Mouse (Mus musculus) gastrocnemius, postnatal 14 days (tissue): ENCODE data around the gene A530064D06Rik. TPM values are rescaled to one million over a fixed set of nuclear protein-coding genes. Genes with fewer than 3 reads are reported as not detected.
"Not testable (repeated sequence)": the region's sequence is repeated elsewhere in the genome, so short reads cannot be mapped to it uniquely, and the experiment has no call there.

Source experiments
- DNase-seq: peaks from one replicate; pipeline ENCODE4 v3.0.0; 2021; ENCODE audit warnings: mixed read lengths
- intact Hi-C: fragments of 180-260 bp; cut with DNase I; formaldehyde crosslinking; loops from one replicate; pipeline ENCODE4 v1.15.1; 2025; ENCODE audit warnings: low total_unique reads
- long read RNA-seq, 2 experiments: library from polyadenylated mRNA; stranded (forward); transcript quantifications; one replicate each; pipeline ENCODE4 v2.0.0; 2021
- total RNA-seq, 2 experiments: library from RNA; stranded (reverse); gene quantifications; 2 replicates each; pipeline ENCODE4 v1.2.3; 2021

Gene A530064D06Rik
- total RNA-seq = not detected
- long read RNA-seq, experiment 1 = 0 reads
- long read RNA-seq, experiment 2 = 0 reads

DNA sequence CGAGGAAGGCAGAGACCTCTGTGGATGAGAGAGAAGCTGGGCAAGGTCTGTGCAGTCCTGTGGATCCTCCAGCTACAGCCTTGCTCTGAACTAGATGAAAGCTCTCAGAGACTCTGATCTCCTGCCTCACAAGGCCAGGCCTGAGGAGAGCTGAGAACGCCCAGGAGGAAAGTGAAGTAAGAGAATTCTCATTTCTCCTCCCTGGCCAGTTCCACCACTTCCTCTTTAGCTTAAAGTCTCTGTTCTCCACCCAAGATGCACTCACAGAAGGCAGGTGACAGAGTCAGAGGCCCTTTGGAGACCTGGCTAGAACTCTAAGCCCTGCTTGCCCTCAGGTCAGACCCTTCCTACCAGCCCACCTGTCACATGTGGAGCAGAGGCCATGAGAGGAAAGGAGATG lies at the start of gene A530064D06Rik:
TSS of gene A530064D06Rik (minus strand) at position 173 of the 400 bp plus-strand sequence.
- intact Hi-C loops, DNase-seq: not testable (repeated sequence)

DNA sequence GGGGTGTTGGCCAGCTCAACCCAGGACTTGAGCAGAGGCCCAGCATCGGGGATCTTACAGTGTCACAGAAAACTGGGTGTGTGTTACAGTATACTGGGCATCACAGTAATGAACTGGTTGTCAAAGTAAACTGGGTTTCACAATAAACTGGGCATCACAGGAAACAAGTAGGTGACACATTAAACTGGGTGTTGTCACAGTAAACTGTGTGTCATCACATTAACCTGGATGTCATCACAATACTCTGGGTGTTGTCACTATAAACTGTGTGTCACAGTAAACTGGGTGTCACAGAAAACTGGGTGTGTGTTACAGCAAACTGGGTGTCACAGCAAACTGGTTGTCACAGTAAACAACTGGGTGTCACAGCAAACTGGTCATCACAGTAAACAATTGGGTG lies 48.4 kb upstream of the A530064D06Rik start:
- intact Hi-C loops = no loop called here
- DNase-seq = no peak

DNA sequence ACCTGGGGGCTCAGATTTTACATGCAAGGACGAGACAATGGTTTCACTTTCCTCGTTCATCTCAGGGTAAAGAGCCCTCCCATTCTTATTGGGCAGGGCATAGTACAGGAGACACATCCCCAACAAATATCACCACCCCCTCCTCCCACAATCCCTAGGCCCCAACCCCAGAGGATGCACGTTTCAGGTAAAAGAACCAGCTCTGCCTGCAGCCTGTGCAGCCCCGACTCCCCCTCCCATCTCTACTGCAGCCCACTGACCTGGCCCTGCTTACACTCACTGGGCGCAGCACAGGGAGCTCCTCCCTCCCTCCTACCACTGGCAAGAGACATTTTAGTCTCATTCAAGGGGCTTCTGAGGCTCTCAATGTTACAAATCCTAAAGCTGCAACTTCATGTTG lies 46.4 kb upstream of the A530064D06Rik start:
- DNase-seq = no peak
- intact Hi-C loops = no loop called here

- no peak for DNase-seq
- intact Hi-C loops = no loop called here
Observed at GRCm38 (mm10) chr17:48212596-48212995, 45.5 kb upstream of the A530064D06Rik start.

- intact Hi-C loops = no loop called here
Observed at GRCm38 (mm10) chr17:48203086-48203485, 36.0 kb upstream of the A530064D06Rik start.

DNA sequence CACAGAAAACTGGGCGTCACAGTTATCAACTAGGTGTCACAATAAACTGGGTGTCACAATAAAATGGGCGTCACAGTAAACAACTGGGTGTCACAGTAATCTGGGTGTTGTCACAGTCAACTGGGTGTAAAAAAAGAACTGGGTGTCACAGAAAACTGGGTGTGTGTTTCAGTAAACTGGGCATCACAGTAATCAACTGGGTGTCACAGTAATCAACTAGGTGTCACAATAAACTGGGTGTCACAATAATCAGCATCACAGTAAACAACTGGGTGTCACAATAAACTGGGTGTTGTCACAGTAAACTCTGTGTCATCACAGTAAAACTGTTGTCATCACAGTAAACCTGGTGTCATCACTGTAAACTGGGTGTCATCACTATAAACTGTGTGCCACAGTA lies 25.3 kb upstream of the A530064D06Rik start:
- DNase-seq = no peak
- intact Hi-C loops = no loop called here

More at GRCm38 (mm10) chr17:48203086-48203485, 36.0 kb upstream of the A530064D06Rik start:
- DNase-seq = no peak

DNA sequence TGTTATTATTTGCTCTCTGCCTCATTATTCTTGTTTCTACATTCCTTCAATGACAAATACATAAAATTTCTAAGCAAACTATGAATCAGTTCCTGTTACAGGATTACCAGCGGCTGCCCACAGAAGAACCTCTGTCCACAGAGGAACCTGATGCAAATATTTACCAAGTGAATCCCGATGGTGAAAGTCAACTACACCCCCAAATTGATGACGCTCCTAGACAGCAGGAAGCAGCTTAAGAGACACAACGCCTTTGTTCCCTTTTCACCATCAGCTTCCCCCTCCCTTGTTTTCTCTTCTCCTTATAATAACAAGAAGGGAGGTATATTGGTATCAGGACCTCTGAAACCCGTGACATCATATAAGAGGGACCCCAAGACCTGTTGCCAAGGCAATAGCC lies 18.2 kb upstream of the A530064D06Rik start:
- DNase-seq = no peak
- intact Hi-C loops = no loop called here

- no peak for DNase-seq
Observed at GRCm38 (mm10) chr17:48157382-48158076, 9.5 kb downstream of the A530064D06Rik start.

DNA sequence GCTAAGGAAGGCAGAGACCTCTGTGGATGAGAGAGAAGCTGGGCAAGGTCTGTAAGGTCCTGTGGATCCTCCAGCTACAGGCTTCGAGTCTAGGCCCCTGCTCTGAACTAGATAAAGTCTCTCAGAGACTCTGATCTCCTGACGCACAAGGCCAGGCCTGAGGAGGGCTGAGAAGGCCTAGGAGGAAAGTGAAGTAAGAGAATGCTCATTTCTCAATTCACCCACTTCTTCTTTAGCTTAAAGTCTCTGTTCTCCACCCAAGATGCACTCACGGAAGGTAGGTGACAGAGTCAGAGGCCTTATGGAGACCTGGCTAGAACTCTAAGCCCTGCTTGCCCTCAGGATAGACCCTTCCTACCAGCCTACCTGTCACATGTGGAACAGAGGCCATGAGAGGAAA lies 21.0 kb downstream of the A530064D06Rik start, which contains the start of gene 9830107B12Rik:
TSS of gene 9830107B12Rik (minus strand) at position 149 of the 400 bp plus-strand sequence.
- intact Hi-C loops = no loop called here
- no peak for DNase-seq

More at GRCm38 (mm10) chr17:48157382-48158076, 9.5 kb downstream of the A530064D06Rik start:
- intact Hi-C loops = no loop called here

DNA sequence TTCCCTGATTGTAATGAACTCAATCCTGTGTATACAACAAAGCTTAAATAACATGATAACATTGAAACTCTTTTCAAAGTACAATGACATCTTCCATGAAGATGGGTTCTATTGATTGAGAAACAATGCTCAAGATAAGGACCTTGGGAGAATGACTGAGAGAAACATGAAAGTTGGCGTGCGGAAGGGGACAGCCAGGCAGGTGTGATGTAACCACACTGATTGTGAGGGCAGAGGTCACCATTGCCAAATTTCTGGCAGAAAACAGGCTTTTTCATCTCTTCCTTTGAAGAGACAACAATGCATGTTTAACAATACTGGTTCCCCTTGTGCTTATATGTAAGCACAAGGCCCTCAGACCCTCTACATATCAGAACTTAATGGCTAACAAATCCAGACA lies 34.3 kb downstream of the A530064D06Rik start:
- intact Hi-C loops = no loop called here
- DNase-seq = no peak

- no peak for DNase-seq
Observed at GRCm38 (mm10) chr17:48120456-48120855, 46.6 kb downstream of the A530064D06Rik start.

DNA sequence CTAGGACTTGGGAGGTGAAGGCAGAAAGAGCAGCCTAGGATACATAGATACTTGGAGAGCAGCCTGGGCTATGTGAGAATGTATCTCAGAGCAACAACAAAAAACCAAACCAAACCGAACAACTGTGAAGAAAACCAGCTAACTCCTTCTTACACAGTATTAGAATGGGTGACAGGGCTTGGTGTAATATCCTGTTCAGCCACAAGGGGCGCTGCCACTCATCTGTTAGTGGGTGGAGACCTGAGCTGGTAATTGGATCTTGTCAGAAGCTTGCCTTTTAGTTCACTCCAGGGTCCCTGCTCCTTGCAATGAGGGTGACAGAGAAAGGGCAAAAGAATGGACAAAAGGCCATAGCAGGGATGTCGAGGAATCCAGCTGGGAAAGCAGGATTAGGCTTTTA lies 47.4 kb downstream of the A530064D06Rik start:
- DNase-seq = peak; percentile 70
- intact Hi-C loops = no loop called here

More at GRCm38 (mm10) chr17:48120456-48120855, 46.6 kb downstream of the A530064D06Rik start:
- intact Hi-C loops = no loop called here

GRCm38 (mm10) chr17:48118570-48118969 lies 48.5 kb downstream of the A530064D06Rik start:
- intact Hi-C loops = no loop called here
- no peak for DNase-seq

DNA sequence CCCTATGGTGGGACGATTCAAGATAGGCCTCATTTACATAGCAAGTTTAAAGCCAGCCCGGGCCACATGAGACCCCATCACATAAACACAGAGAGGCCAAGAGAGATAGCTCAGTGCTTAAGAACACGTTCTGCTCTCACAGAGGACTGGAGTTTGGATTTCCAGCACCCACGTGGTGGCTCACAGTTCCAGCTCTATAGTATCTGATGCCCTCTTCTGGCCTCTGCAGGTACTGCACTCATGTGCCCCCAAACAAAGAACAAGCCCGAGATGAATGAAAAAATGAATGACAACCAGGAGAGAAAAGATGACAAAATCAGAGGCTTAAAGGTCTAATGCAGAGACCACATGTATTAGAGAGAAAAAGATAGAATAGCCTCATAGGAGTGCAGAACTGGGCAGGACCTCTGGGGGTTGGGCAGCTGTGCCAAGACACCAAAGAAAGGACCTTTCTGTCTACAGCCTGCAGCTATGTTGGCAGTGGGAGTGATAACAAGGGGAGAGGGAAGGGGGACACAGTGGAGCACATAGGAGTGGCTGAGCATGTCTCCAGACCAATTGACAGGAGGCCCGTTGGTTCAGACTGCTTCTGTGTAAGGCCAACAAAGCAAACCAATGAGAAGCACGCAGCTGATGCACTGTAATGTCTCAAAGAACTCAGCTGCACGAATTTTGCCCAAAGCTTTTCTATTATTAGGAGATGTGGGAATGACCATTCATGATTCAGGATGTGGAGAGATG lies 56.4 kb downstream of the A530064D06Rik start:
- peak; percentile 23 for DNase-seq
- intact Hi-C loops = no loop called here

- intact Hi-C loops = no loop called here
- no peak for DNase-seq
Observed at GRCm38 (mm10) chr17:48108520-48108919, 58.6 kb downstream of the A530064D06Rik start.

GRCm38 (mm10) chr17:48107862-48108261 lies 59.2 kb downstream of the A530064D06Rik start:
- intact Hi-C loops = no loop called here
- no peak for DNase-seq

DNA sequence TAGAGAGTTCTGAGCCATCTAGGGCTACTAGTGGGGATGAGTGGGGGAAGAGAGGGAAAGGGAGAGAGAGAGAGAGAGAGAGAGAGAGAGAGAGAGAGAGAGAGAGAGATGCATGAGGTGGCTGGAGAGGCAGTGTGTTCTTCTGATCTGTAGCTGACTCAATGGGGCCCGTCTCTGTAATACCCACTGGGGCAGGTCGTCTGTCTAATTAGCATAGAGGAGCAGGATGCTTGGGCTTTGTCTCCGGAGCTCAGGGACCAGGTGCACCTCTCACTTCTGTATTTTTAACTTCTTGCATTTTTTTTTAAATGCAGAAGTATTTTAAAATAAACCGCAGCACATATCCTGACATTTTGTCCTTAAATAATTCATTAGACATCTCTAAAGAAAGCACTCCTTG lies 59.7 kb downstream of the A530064D06Rik start:
- no peak for DNase-seq
- intact Hi-C loops = no loop called here

- DNase-seq = peak; percentile 83
- intact Hi-C loops = loop anchor here (5.0 kb wide), 2 partner anchors 58 to 223 kb away; no protein-coding TSS in a partner anchor
Observed at GRCm38 (mm10) chr17:48100441-48101417, 66.3 kb downstream of the A530064D06Rik start.

GRCm38 (mm10) chr17:48099312-48099711 lies 67.8 kb downstream of the A530064D06Rik start:
- intact Hi-C loops = loop anchor here (2.0 to 10.0 kb wide), 2 partner anchors 195 to 311 kb away; no protein-coding TSS in a partner anchor
- DNase-seq = no peak
